Mouse (Mus musculus) brain, embryonic 14.5 days (tissue): Measurements from ENCODE around the gene Afap1. TPM values are rescaled to one million over a fixed set of nuclear protein-coding genes. Genes with fewer than 3 reads are reported as not detected.

Experiments
- DNase-seq: peaks from one replicate; pipeline ENCODE4 v3.0.0-alpha.2; 2011; ENCODE audit warnings: low read depth
- CTCF ChIP-seq: fragments of 200-500 bp; IDR thresholded peaks from 2 replicates; pipeline ENCODE4 v1.5.1; 2012; ENCODE audit warnings: inconsistent platforms, mild to moderate bottlenecking, moderate library complexity, borderline replicate concordance; ENCODE audit not compliant: insufficient read depth, insufficient read length; ENCODE audit errors: extremely low read depth
- POLR2A ChIP-seq: fragments of 200-500 bp; IDR thresholded peaks from 2 replicates; pipeline ENCODE4 v1.6.1; 2012; ENCODE audit warnings: mild to moderate bottlenecking, inconsistent platforms, borderline replicate concordance; ENCODE audit not compliant: poor library complexity, insufficient read depth, insufficient read length, severe bottlenecking; ENCODE audit errors: extremely low read depth
- polyA plus RNA-seq: library from polyadenylated mRNA; depleted of rRNA; stranded (reverse); fragments of >200 nt; gene quantifications from 2 replicates; pipeline ENCODE4 v1.2.3, GENCODE M21; 2012

Afap1 gene
- polyA plus RNA-seq, 1 experiment = 97.5 TPM

GRCm38 (mm10) chr5:35898994-35899393 lies 5.9 kb downstream of the Afap1 start:
- TF ChIP-seq CTCF (no peak), POLR2A (no peak)

DNA sequence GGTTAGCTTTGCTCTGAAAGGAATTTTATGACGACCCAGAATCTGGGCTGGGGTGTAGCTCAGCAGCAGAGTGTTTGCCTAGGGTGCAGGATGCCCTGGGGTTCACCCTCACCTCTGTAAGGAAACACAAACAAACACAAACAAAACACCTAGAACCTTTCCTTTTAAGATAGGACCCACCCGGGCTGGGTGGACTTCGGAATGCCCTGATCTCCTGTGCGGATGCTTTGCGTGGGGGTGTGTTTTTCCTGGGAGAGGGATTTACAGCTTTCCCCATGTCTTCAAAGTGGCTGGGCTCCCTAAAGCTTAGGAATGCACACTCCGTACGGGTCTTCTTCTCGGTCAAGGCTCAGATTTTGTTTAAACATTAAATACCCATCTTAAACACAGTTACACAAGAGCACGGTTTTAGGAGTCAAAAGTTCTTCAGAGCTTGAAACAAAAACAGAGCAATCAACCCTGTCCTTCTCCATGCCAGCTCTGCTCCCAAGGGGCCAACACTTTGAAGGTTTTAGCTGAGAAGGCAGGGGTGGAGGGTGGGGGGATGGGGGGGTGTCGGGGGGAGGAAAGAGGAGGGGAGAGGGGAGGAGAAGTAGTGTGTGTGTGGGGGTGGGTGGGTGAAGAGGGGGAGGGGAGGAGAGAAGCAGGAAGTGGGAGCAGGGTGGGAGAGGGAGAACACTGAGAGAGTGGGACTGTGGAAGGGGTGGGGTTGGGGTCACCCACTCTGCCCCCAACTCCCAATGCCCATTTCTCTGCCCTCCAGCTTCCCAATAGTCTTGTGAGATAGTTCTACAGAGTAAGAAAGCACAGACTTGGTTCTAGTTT lies 7.5 kb downstream of the Afap1 start:
- DNase-seq = no peak
- TF ChIP-seq CTCF = no peak
- TF ChIP-seq POLR2A = no peak

More at GRCm38 (mm10) chr5:35898994-35899393, 5.9 kb downstream of the Afap1 start:
- no peak for DNase-seq

GRCm38 (mm10) chr5:35901226-35901809 lies 8.2 kb downstream of the Afap1 start:
- TF ChIP-seq CTCF (no peak), POLR2A (no peak)
- DNase-seq = no peak

DNA sequence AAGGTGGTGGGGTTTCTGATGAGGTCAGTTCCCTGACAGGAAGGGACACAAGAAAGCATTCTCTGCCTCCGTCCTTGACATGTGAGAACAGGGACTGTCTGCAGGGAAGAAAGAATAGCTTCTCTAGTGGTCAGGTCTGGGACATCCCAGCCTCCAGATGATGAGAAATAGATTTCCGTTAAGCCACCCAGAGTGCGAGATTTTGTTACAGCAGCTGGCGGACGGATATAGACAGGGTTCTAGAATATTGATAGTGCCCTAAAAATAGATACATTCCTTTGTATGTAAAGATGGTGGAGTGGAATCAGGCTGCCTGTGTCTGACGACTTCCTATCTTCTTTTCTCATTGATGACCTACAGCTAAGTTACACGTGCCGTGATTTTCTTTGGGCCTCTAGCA lies 10.3 kb downstream of the Afap1 start:
- TF ChIP-seq POLR2A = no peak
- DNase-seq = no peak

DNA sequence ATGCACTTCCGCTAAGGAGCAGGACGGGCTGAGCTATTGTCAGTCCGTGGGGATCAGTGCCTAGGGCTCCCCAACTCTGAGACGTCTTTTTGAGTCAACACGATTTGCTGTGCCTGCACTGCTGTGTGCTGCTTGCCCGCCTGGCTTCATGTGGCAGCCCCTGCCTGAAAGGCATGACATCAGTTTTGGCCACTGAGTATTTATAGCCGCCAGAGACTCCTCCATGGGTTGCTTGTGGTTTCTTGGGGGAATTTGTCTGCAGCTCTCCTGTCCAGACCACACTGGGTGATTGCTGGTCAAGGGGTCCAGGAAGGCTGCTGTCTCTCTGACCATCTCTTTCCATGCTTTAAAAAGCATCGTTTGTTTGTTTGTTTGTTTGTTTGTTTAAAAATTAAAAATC lies 12.2 kb downstream of the Afap1 start:
- no peak for DNase-seq
- TF ChIP-seq POLR2A (no peak), CTCF (no peak)

DNA sequence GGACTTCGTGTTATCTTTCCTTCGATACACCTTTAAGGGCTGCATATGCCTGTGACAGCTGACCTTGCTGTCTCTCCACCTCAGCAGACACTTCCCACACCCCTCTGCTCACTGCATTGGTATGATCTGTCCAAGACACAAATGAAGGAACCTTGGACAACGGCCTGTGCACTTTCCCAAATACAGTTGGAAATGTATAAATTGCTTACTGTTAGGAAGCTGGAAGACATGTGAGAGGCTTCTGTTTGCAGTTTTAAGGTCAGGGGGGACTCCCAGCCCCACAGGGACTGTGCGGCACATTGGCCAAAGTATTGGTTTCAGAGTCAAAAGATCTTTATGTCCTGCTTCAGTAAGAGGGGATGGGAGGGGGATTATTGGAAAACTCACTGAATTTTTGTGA lies 14.0 kb downstream of the Afap1 start:
- TF ChIP-seq POLR2A = no peak
- no peak for TF ChIP-seq CTCF
- no peak for DNase-seq

GRCm38 (mm10) chr5:35907633-35908426 lies 14.7 kb downstream of the Afap1 start:
- no peak for TF ChIP-seq CTCF
- peak; percentile 95 for DNase-seq

- TF ChIP-seq POLR2A = no peak
- TF ChIP-seq CTCF = no peak
- no peak for DNase-seq
These were observed 15.7 kb downstream of the Afap1 start for GRCm38 (mm10) chr5:35908626-35909443.

DNA sequence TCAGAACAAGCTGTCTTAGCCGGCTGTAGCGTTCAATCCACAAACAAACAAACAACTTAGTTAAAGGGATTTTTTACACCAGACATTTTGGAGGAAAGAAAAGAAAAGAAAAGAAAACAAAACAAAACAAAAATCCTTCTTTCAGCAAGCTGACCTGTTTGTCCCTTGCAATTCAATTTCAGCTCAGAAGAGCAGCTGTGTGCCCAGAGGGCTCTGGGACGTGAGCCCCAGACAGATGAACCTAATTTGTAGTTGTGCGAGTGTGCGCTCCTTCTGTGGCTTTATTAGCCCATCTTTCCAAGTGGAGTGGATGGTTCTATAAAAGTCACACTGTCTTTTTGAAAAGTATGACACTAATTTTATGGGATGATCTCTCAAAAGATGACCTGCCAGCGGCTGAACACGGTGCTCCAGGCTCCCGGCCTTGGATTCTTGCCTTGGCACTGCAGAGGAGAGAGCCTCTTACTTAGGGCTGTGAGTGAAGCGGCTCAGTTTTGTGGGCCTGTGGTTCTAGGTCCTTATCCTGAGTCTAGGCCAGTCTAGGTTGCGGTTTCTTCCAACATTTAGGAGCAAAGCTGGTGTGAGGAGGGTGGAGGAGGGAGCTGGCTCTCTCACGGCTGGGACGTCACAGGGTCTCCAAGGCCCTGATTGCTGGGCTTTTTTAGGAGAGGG lies 22.6 kb downstream of the Afap1 start:
- no peak for TF ChIP-seq CTCF
- TF ChIP-seq POLR2A = no peak
- DNase-seq = peak; percentile 66

DNA sequence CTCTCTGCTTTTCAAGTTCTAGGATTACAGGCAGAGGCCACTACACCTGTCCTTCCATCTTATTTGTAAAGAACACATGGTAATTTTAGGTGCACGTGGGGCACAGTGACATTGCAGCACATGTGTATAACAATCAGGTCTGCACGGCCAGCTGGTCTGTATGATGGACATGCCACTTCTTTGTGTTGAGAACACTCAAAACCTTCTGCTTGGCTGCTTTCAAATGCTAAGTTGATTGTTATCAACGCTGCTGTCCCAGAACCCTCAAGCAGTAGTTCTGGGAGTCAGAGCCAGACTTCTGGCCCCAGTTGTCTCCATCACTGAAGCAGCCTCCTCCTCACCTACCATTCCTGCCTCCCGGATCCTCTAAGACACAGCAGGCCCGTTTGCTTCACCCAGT lies 23.5 kb downstream of the Afap1 start:
- DNase-seq = no peak

GRCm38 (mm10) chr5:35918387-35918786 lies 25.3 kb downstream of the Afap1 start:
- no peak for TF ChIP-seq CTCF
- no peak for TF ChIP-seq POLR2A
- DNase-seq = peak; percentile 96

More for the DNA sequence above, 23.5 kb downstream of the Afap1 start:
- TF ChIP-seq POLR2A = no peak

DNA sequence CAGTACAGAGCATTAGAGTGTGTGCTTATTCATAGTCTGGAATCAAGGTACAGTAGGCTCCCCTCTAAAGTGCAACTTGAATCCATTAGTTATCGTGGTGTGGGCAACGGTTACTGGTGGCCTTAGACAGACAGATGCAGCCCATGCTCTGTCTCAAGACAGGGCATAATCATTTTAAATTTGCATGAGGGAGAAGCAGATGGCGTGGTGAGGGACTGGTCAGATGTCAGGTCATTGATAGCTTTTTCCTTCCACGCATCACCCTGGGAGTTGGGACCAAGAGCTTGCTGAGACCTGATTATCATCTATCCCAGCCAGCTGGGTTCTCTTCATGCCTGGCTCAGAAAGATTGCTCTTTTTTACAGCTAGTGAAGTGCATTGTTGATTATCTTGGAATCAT lies 27.0 kb downstream of the Afap1 start:
- DNase-seq = peak; percentile 68
- TF ChIP-seq POLR2A (no peak), CTCF (no peak)
